Mouse (Mus musculus): Measurements from ENCODE around the gene Cphx3.
"Not testable (repeated sequence)": the region's sequence is repeated elsewhere in the genome, so short reads cannot be mapped to it uniquely, and the experiment has no call there.

Cphx3 gene

GRCm38 (mm10) chr14:26175028-26175427 lies 92.9 kb downstream of the Cphx3 start:
- not testable (repeated sequence) for DNase-seq (ENCODE audit: low spot score in 2 of 2)

GRCm38 (mm10) chr14:26181660-26182059 lies 99.6 kb downstream of the Cphx3 start:
- DNase-seq (ENCODE audit: low spot score in 2 of 2): not testable (repeated sequence)

- not testable (repeated sequence) for DNase-seq (ENCODE audit: low spot score in 2 of 2)
Observed at GRCm38 (mm10) chr14:26182380-26182779, 100.3 kb downstream of the Cphx3 start, which contains the start of gene Plac9b. Gene Plac9b (minus strand): TSS chr14:26182480.

- not testable (repeated sequence) for DNase-seq (ENCODE audit: low spot score in 2 of 2)
Observed at GRCm38 (mm10) chr14:26186638-26187037, 104.5 kb downstream of the Cphx3 start.

- not testable (repeated sequence) for DNase-seq (ENCODE audit: low spot score in 2 of 2)
Observed at GRCm38 (mm10) chr14:26188361-26188760, 106.3 kb downstream of the Cphx3 start.

GRCm38 (mm10) chr14:26197851-26198250 lies 115.8 kb downstream of the Cphx3 start:
- not testable (repeated sequence) for DNase-seq (ENCODE audit: low spot score in 2 of 2)

GRCm38 (mm10) chr14:26206197-26206925 lies 124.3 kb downstream of the Cphx3 start:
- DNase-seq (ENCODE audit: low spot score in 2 of 2): not testable (repeated sequence)

- not testable (repeated sequence) for DNase-seq (ENCODE audit: low spot score in 2 of 2)
Observed at GRCm38 (mm10) chr14:26206926-26207247, 124.8 kb downstream of the Cphx3 start, which contains the start of gene Tmem254b. Gene Tmem254b (minus strand): TSS chr14:26207041.

- not testable (repeated sequence) for DNase-seq (ENCODE audit: low spot score in 2 of 2)
Observed at GRCm38 (mm10) chr14:26216233-26217000, 134.3 kb downstream of the Cphx3 start.

- not testable (repeated sequence) for DNase-seq (ENCODE audit: low spot score in 2 of 2)
Observed at GRCm38 (mm10) chr14:26237183-26237582, 155.1 kb downstream of the Cphx3 start.

- not testable (repeated sequence) for DNase-seq (ENCODE audit: low spot score in 2 of 2)
Observed at GRCm38 (mm10) chr14:26257756-26258617, 175.9 kb downstream of the Cphx3 start, which contains the start of gene Duxbl3. Gene Duxbl3 (plus strand): TSS chr14:26257962.

GRCm38 (mm10) chr14:26258729-26259128 lies 176.6 kb downstream of the Cphx3 start:
- DNase-seq (ENCODE audit: low spot score in 2 of 2): not testable (repeated sequence)

Measured in right cerebral cortex, adult 2 months (tissue).